Mouse (Mus musculus) ES-Bruce4 (cell line): ENCODE results near the gene Sox18. TPM values are rescaled to one million over a fixed set of nuclear protein-coding genes. Genes with fewer than 3 reads are reported as not detected.
A peak's percentile ranks its signal among the peaks of the same experiment; 100 is the strongest.

ENCODE experiments used
- H3K27ac ChIP-seq: 2 replicates; pipeline ENCODE4 v1.5.1; 2012; ENCODE audit warnings: low read length, inconsistent platforms; ENCODE audit not compliant: insufficient read depth
- H3K27me3 ChIP-seq: 2 replicates; pipeline ENCODE4 v1.6.1; 2012; ENCODE audit warnings: mild to moderate bottlenecking, low read length, inconsistent platforms; ENCODE audit not compliant: control insufficient read depth, poor library complexity, insufficient read depth, severe bottlenecking
- H3K36me3 ChIP-seq: 2 replicates; pipeline ENCODE4 v1.6.1; 2012; ENCODE audit warnings: inconsistent platforms, mild to moderate bottlenecking, low read length, moderate library complexity; ENCODE audit not compliant: control insufficient read depth, poor library complexity, insufficient read depth, severe bottlenecking
- H3K4me1 ChIP-seq: one replicate; pipeline ENCODE4 v1.8.1; 2011; ENCODE audit warnings: low read length; ENCODE audit not compliant: control insufficient read depth, insufficient read depth
- H3K4me3 ChIP-seq: 2 replicates; pipeline ENCODE4 v1.5.1; 2011; ENCODE audit warnings: low read depth, mild to moderate bottlenecking, low read length
- H3K9ac ChIP-seq: 2 replicates; pipeline ENCODE4 v1.6.1; 2012; ENCODE audit warnings: low read depth, mild to moderate bottlenecking, inconsistent platforms; ENCODE audit not compliant: poor library complexity, severe bottlenecking
- H3K9me3 ChIP-seq: replicated peaks from 2 replicates; pipeline ENCODE4 v1.6.1; 2012; ENCODE audit warnings: mild to moderate bottlenecking, low read length, inconsistent platforms; ENCODE audit not compliant: control insufficient read depth, poor library complexity, insufficient read depth, severe bottlenecking
- CTCF ChIP-seq: IDR thresholded peaks from one replicate; pipeline ENCODE4 v1.8.1; 2011; ENCODE audit warnings: low read depth, low read length
- EP300 ChIP-seq: IDR thresholded peaks from 2 replicates; pipeline ENCODE4 v1.6.1; 2011; ENCODE audit warnings: low read depth, low read length; ENCODE audit not compliant: insufficient read depth
- POLR2A ChIP-seq: IDR thresholded peaks from one replicate; pipeline ENCODE4 v1.8.1; 2011; ENCODE audit warnings: low read length; ENCODE audit not compliant: insufficient read depth
- polyA plus RNA-seq: library from polyadenylated mRNA; stranded (reverse); fragments of >200 nt; gene quantifications from 2 replicates; pipeline ENCODE4 v1.2.4, GENCODE M21; 2011; ENCODE audit warnings: low read depth; ENCODE audit not compliant: missing spikeins, insufficient read depth, insufficient read length

The Sox18 gene
- polyA plus RNA-seq, 1 experiment = 0.49 TPM

- TF ChIP-seq CTCF (no peak), POLR2A (no peak), EP300 (no peak)
- no peak overlapping the region for H3K9ac ChIP-seq
- no peaks in the 10 kb centered on the region for H3K9me3 ChIP-seq
- 0 out of 2 replicates have a peak, but pooled peaks cover 4% of the 10 kb centered on the region for H3K36me3 ChIP-seq
- no peak overlapping the region for H3K27ac ChIP-seq
- no peak overlapping the region for H3K4me3 ChIP-seq
- no peaks in the 10 kb centered on the region for H3K27me3 ChIP-seq
- H3K4me1 ChIP-seq = no peaks in the 10 kb centered on the region
These were observed 14.2 kb upstream of the Sox18 start for GRCm38 (mm10) chr2:181685686-181686085.

- H3K27ac ChIP-seq = no peak overlapping the region
- H3K9me3 ChIP-seq = no peaks in the 10 kb centered on the region
- no peaks in the 10 kb centered on the region for H3K4me1 ChIP-seq
- H3K9ac ChIP-seq = no peak overlapping the region
- TF ChIP-seq CTCF (no peak), POLR2A (no peak), EP300 (no peak)
- no peaks in the 10 kb centered on the region for H3K27me3 ChIP-seq
- 0 out of 2 replicates have a peak, but pooled peaks cover 4% of the 10 kb centered on the region for H3K36me3 ChIP-seq
- no peak overlapping the region for H3K4me3 ChIP-seq
These were observed 13.3 kb upstream of the Sox18 start for GRCm38 (mm10) chr2:181684713-181685112.

GRCm38 (mm10) chr2:181683381-181683780 lies 11.9 kb upstream of the Sox18 start:
- Histone ChIP-seq H3K27ac (no peak overlapping the region), H3K4me3 (no peak overlapping the region), H3K4me1 (no peaks in the 10 kb centered on the region), H3K9me3 (no peaks in the 10 kb centered on the region), H3K27me3 (no peaks in the 10 kb centered on the region), H3K36me3 (no peaks in the 10 kb centered on the region), H3K9ac (no peak overlapping the region)
- TF ChIP-seq CTCF (no peak), EP300 (no peak), POLR2A (no peak)

- H3K27ac ChIP-seq = no peak overlapping the region
- H3K36me3 ChIP-seq = no peaks in the 10 kb centered on the region
- TF ChIP-seq EP300 = no peak
- TF ChIP-seq POLR2A = no peak
- TF ChIP-seq CTCF = no peak
- no peak overlapping the region for H3K9ac ChIP-seq
- H3K27me3 ChIP-seq = no peaks in the 10 kb centered on the region
- H3K4me1 ChIP-seq = no peaks in the 10 kb centered on the region
- no peaks in the 10 kb centered on the region for H3K9me3 ChIP-seq
- H3K4me3 ChIP-seq = no peak overlapping the region
These were observed 10.5 kb upstream of the Sox18 start for GRCm38 (mm10) chr2:181681978-181682377.

GRCm38 (mm10) chr2:181680716-181681117 lies 9.3 kb upstream of the Sox18 start:
- no peaks in the 10 kb centered on the region for H3K4me1 ChIP-seq
- H3K4me3 ChIP-seq = peak overlapping the region; percentile 55
- no peaks in the 10 kb centered on the region for H3K9me3 ChIP-seq
- no peaks in the 10 kb centered on the region for H3K27me3 ChIP-seq
- H3K36me3 ChIP-seq = no peaks in the 10 kb centered on the region
- TF ChIP-seq POLR2A (no peak), EP300 (no peak), CTCF (no peak)
- H3K9ac ChIP-seq = peak overlapping the region; percentile 67
- H3K27ac ChIP-seq = no peak overlapping the region

- TF ChIP-seq CTCF (no peak), EP300 (no peak), POLR2A (no peak)
- no peak within 1 kb of the TSS for H3K27ac ChIP-seq
These were observed 8.7 kb upstream of the Sox18 start, which contains the start of gene Tcea2 for GRCm38 (mm10) chr2:181679951-181680715. Tcea2 (plus strand) TSS chr2:181680310.

More at GRCm38 (mm10) chr2:181679951-181680715, 8.7 kb upstream of the Sox18 start, which contains the start of gene Tcea2:
- Histone ChIP-seq H3K9me3 (no peaks in the 10 kb centered on the region), H3K4me3 (peak within 1 kb of the TSS; percentile 78), H3K27me3 (no peaks in the 10 kb centered on the region), H3K9ac (peak within 1 kb of the TSS; percentile 67), H3K4me1 (no peaks in the 10 kb centered on the region), H3K36me3 (no peaks in the 10 kb centered on the region)
